Mouse (Mus musculus) small intestine, adult 2 months (tissue): ENCODE results near the gene Nedd9. TPM values are rescaled to one million over a fixed set of nuclear protein-coding genes. Genes with fewer than 3 reads are reported as not detected.

ENCODE experiments used
- H3K27ac ChIP-seq: fragments of 200-500 bp; 2 replicates; pipeline ENCODE4 v1.5.1; 2012; ENCODE audit warnings: low read depth, low read length, control low read depth, inconsistent platforms; ENCODE audit not compliant: insufficient read depth
- H3K27me3 ChIP-seq: fragments of 200-500 bp; 2 replicates; pipeline ENCODE4 v1.6.1; 2012; ENCODE audit warnings: mild to moderate bottlenecking, moderate library complexity, low read length, inconsistent platforms; ENCODE audit not compliant: control insufficient read depth, insufficient read depth
- H3K36me3 ChIP-seq: fragments of 200-500 bp; 2 replicates; pipeline ENCODE4 v1.6.1; 2012; ENCODE audit warnings: mild to moderate bottlenecking, low read length, control low read depth, inconsistent platforms; ENCODE audit not compliant: control insufficient read depth, insufficient read depth
- H3K4me1 ChIP-seq: fragments of 200-500 bp; 2 replicates; pipeline ENCODE4 v1.6.1; 2012; ENCODE audit warnings: low read length, inconsistent platforms, mixed read lengths; ENCODE audit not compliant: control insufficient read depth, insufficient read depth, insufficient read length
- H3K4me3 ChIP-seq: fragments of 200-500 bp; 2 replicates; pipeline ENCODE4 v1.5.1; 2012; ENCODE audit warnings: low read depth, mild to moderate bottlenecking, control low read depth, inconsistent platforms, low read length, moderate library complexity
- CTCF ChIP-seq: fragments of 200-500 bp; IDR thresholded peaks from 2 replicates; pipeline ENCODE4 v1.5.1; 2012; ENCODE audit warnings: low read depth, mild to moderate bottlenecking, control low read depth, inconsistent platforms, low read length, moderate library complexity, mixed read lengths; ENCODE audit not compliant: insufficient replicate concordance, insufficient read length; ENCODE audit errors: extremely low read depth
- POLR2A ChIP-seq: fragments of 200-500 bp; IDR thresholded peaks from 2 replicates; pipeline ENCODE4 v1.6.1; 2012; ENCODE audit warnings: low read depth, mild to moderate bottlenecking, control low read depth, inconsistent platforms, low read length, moderate library complexity
- WGBS: fragments of 180-500 bp; shearing (Covaris S2); methylation state at CpG from one replicate; pipeline ENCODE4 v1.1.7; 2018; 5-methylcytosine and 5-hydroxymethylcytosine counted together
- polyA plus RNA-seq: library from polyadenylated mRNA; depleted of rRNA; stranded (reverse); fragments of >200 nt; gene quantifications from 2 replicates; pipeline ENCODE4 v1.2.3, GENCODE M21; 2012

The Nedd9 gene
- polyA plus RNA-seq, 1 experiment = 18.1 TPM

GRCm38 (mm10) chr13:41354591-41354990 is 132.6 kb downstream of the Nedd9 start:
- Histone ChIP-seq H3K27ac (peak overlapping the region; percentile 87), H3K27me3 (no peaks in the 10 kb centered on the region), H3K4me1 (peaks cover 24% of the 10 kb centered on the region; the same call in 1 of the 2 replicates), H3K36me3 (no peaks in the 10 kb centered on the region), H3K4me3 (peak overlapping the region; percentile 40)
- WGBS = 25% methylated on average over 6 of the region's 6 CpGs
- TF ChIP-seq POLR2A (no peak), CTCF (no peak)

GRCm38 (mm10) chr13:41353676-41354075 is 133.5 kb downstream of the Nedd9 start:
- Histone ChIP-seq H3K4me3 (no peak overlapping the region), H3K36me3 (no peaks in the 10 kb centered on the region), H3K27me3 (no peaks in the 10 kb centered on the region), H3K27ac (no peak overlapping the region), H3K4me1 (peaks cover 28% of the 10 kb centered on the region; the same call in 1 of the 2 replicates)
- WGBS = 45% methylated on average over 3 of the region's 3 CpGs
- TF ChIP-seq CTCF (no peak), POLR2A (no peak)

GRCm38 (mm10) chr13:41352352-41352751 is 134.8 kb downstream of the Nedd9 start:
- TF ChIP-seq POLR2A = no peak
- TF ChIP-seq CTCF = no peak
- no peak overlapping the region for H3K4me3 ChIP-seq
- H3K27ac ChIP-seq = no peak overlapping the region
- no peaks in the 10 kb centered on the region for H3K27me3 ChIP-seq
- no peaks in the 10 kb centered on the region for H3K36me3 ChIP-seq
- peaks cover 30% of the 10 kb centered on the region; the same call in 1 of the 2 replicates for H3K4me1 ChIP-seq
- WGBS = 39% methylated on average over 5 of the region's 5 CpGs

- Histone ChIP-seq H3K27me3 (no peaks in the 10 kb centered on the region), H3K4me1 (peaks cover 33% of the 10 kb centered on the region), H3K27ac (no peak overlapping the region), H3K4me3 (no peak overlapping the region), H3K36me3 (no peaks in the 10 kb centered on the region)
- TF ChIP-seq POLR2A (no peak), CTCF (no peak)
- 77% methylated on average over 3 of the region's 3 CpGs for WGBS
These were observed 136.6 kb downstream of the Nedd9 start for GRCm38 (mm10) chr13:41350589-41350988.

DNA sequence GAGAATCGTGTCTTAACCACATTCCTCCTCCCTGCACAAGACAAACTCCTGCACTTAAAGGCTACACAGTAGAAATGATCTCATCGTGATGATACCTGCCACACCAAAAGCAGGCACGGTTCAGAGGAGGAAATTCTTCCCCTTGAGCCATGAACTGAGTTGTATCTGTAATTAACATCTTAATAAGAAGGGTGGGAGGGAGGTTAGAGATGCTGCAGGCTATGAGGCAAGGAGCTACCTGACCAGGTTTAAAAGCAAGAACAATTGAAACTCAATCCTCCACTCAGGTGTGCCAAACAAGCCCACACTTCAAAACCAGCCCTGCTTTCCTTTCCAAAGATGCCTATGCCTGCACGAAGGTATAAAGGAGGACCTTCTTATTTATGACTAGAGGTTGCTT is 137.4 kb downstream of the Nedd9 start:
- no peak overlapping the region for H3K27ac ChIP-seq
- H3K4me1 ChIP-seq = peaks cover 38% of the 10 kb centered on the region
- TF ChIP-seq POLR2A (no peak), CTCF (no peak)
- no peak overlapping the region for H3K4me3 ChIP-seq
- no peaks in the 10 kb centered on the region for H3K36me3 ChIP-seq
- 43% methylated on average over 4 of the region's 4 CpGs for WGBS
- no peaks in the 10 kb centered on the region for H3K27me3 ChIP-seq

DNA sequence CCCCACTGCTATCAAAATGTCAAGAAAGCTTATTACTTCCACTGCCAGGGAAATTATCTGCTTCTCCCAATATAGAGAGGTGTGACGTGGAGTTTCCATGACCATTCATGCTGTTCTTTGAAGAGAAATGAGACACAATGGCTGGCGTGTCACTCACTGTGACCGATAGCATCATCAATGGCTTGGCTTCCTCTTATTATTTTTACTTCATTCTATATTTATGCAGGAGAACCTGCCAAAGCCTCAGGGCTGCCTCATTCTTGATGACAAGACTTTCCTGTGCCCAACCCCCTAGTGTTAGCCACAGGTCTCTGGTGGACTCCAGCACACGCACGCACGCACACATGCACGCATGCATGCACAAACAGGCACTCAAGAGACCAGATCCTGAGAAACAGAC is 141.4 kb downstream of the Nedd9 start:
- Histone ChIP-seq H3K4me1 (peaks cover 49% of the 10 kb centered on the region), H3K27ac (peak overlapping the region; percentile 17; the same call in 1 of the 2 replicates)

GRCm38 (mm10) chr13:41345306-41345705 is 141.9 kb downstream of the Nedd9 start:
- peaks cover 47% of the 10 kb centered on the region for H3K4me1 ChIP-seq
- 49% methylated on average over 6 of the region's 6 CpGs for WGBS
- peaks cover 3% of the 10 kb centered on the region; the same call in 1 of the 2 replicates for H3K36me3 ChIP-seq
- no peaks in the 10 kb centered on the region for H3K27me3 ChIP-seq
- no peak for TF ChIP-seq CTCF
- no peak for TF ChIP-seq POLR2A
- peak overlapping the region; percentile 99 for H3K27ac ChIP-seq
- no peak overlapping the region for H3K4me3 ChIP-seq

More for the DNA sequence above, 141.4 kb downstream of the Nedd9 start:
- TF ChIP-seq CTCF (no peak), POLR2A (no peak)
- WGBS = 67% methylated on average over 7 of the region's 7 CpGs
- no peak overlapping the region for H3K4me3 ChIP-seq
- peaks cover 3% of the 10 kb centered on the region; the same call in 1 of the 2 replicates for H3K36me3 ChIP-seq
- H3K27me3 ChIP-seq = no peaks in the 10 kb centered on the region

GRCm38 (mm10) chr13:41343887-41344266 is 143.3 kb downstream of the Nedd9 start:
- Histone ChIP-seq H3K27me3 (no peaks in the 10 kb centered on the region), H3K27ac (peak overlapping the region; percentile 99), H3K36me3 (peaks cover 12% of the 10 kb centered on the region), H3K4me3 (no peak overlapping the region; the same call in 1 of the 2 replicates), H3K4me1 (peaks cover 40% of the 10 kb centered on the region)
- TF ChIP-seq POLR2A = no peak
- no peak for TF ChIP-seq CTCF
- WGBS = 25% methylated on average over 3 of the region's 3 CpGs
